Mouse (Mus musculus): Measurements from ENCODE around the gene Cdc42ep1. TPM values are rescaled to one million over a fixed set of nuclear protein-coding genes. Genes with fewer than 3 reads are reported as not detected.

The Cdc42ep1 gene
- polyA plus RNA-seq, 1 experiment from 2014 or later = 13.1 TPM

- no peaks in the 10 kb centered on the region; the same call in 1 of the 2 replicates for H3K36me3 ChIP-seq (ENCODE audit: control insufficient read depth, insufficient read depth)
- 26% methylated on average over 4 of the region's 4 CpGs for WGBS (ENCODE audit: insufficient replicate concordance)
- no peaks in the 10 kb centered on the region for H3K27me3 ChIP-seq (ENCODE audit: control insufficient read depth, insufficient read depth, low read depth, low read length)
- H3K9ac ChIP-seq (ENCODE audit: low read depth, low read length) = no peak overlapping the region
- H3K4me3 ChIP-seq (ENCODE audit: low read depth, low read length) = no peak overlapping the region
- H3K4me2 ChIP-seq (ENCODE audit: low read depth, low read length) = peak overlapping the region; percentile 24
- H3K4me1 ChIP-seq (ENCODE audit: control insufficient read depth, low read depth, low read length) = peaks cover 80% of the 10 kb centered on the region
- no peaks in the 10 kb centered on the region for H3K9me3 ChIP-seq (replicated peaks; ENCODE audit: control insufficient read depth, low read length)
- peak overlapping the region; percentile 61 for H3K27ac ChIP-seq (ENCODE audit: low read length)
- ATAC-seq (ENCODE audit: low read depth) = no peak
Measured at GRCm38 (mm10) chr15:78897488-78897887, 55.1 kb downstream of the Cdc42ep1 start.

- WGBS (ENCODE audit: insufficient replicate concordance) = 18% methylated on average over 6 of the region's 6 CpGs
- Histone ChIP-seq H3K9me3 (replicated peaks; ENCODE audit: control insufficient read depth, low read length) (no peaks in the 10 kb centered on the region), H3K36me3 (ENCODE audit: control insufficient read depth, insufficient read depth) (peaks cover 2% of the 10 kb centered on the region; the same call in 1 of the 2 replicates), H3K27ac (ENCODE audit: low read length) (peak overlapping the region; percentile 61), H3K4me3 (ENCODE audit: low read depth, low read length) (peak overlapping the region; percentile 77), H3K4me2 (ENCODE audit: low read depth, low read length) (peak overlapping the region; percentile 81), H3K9ac (ENCODE audit: low read depth, low read length) (peak overlapping the region; percentile 42), H3K27me3 (ENCODE audit: control insufficient read depth, insufficient read depth, low read depth, low read length) (no peaks in the 10 kb centered on the region), H3K4me1 (ENCODE audit: control insufficient read depth, low read depth, low read length) (peaks cover 79% of the 10 kb centered on the region)
- ATAC-seq (ENCODE audit: low read depth) = no peak
Measured at GRCm38 (mm10) chr15:78898507-78899001, 56.1 kb downstream of the Cdc42ep1 start.

GRCm38 (mm10) chr15:78899409-78899739 is 57.0 kb downstream of the Cdc42ep1 start, which contains the start of gene Gm49510:
Gene Gm49510, plus strand, starts transcription at chr15:78899667.
- H3K4me1 ChIP-seq (ENCODE audit: control insufficient read depth, low read depth, low read length) = peaks cover 73% of the 10 kb centered on the region
- H3K4me3 ChIP-seq (ENCODE audit: low read depth, low read length) = peak within 1 kb of the TSS; percentile 77
- H3K27me3 ChIP-seq (ENCODE audit: control insufficient read depth, insufficient read depth, low read depth, low read length) = no peaks in the 10 kb centered on the region
- no peaks in the 10 kb centered on the region for H3K9me3 ChIP-seq (replicated peaks; ENCODE audit: control insufficient read depth, low read length)
- ATAC-seq (ENCODE audit: low read depth) = no peak
- peaks cover 4% of the 10 kb centered on the region; the same call in 1 of the 2 replicates for H3K36me3 ChIP-seq (ENCODE audit: control insufficient read depth, insufficient read depth)
- H3K9ac ChIP-seq (ENCODE audit: low read depth, low read length) = peak within 1 kb of the TSS; percentile 77
- 2% methylated on average over 20 of the region's 20 CpGs for WGBS (ENCODE audit: insufficient replicate concordance)
- H3K4me2 ChIP-seq (ENCODE audit: low read depth, low read length) = peak within 1 kb of the TSS; percentile 81
- peak within 1 kb of the TSS; percentile 70 for H3K27ac ChIP-seq (ENCODE audit: low read length)

- Histone ChIP-seq H3K36me3 (ENCODE audit: control insufficient read depth, insufficient read depth) (peaks cover 4% of the 10 kb centered on the region; the same call in 1 of the 2 replicates), H3K4me1 (ENCODE audit: control insufficient read depth, low read depth, low read length) (peaks cover 67% of the 10 kb centered on the region), H3K27ac (ENCODE audit: low read length) (peak within 1 kb of the TSS; percentile 70), H3K4me2 (ENCODE audit: low read depth, low read length) (peak within 1 kb of the TSS; percentile 81), H3K9me3 (replicated peaks; ENCODE audit: control insufficient read depth, low read length) (no peaks in the 10 kb centered on the region), H3K4me3 (ENCODE audit: low read depth, low read length) (peak within 1 kb of the TSS; percentile 77), H3K27me3 (ENCODE audit: control insufficient read depth, insufficient read depth, low read depth, low read length) (no peaks in the 10 kb centered on the region), H3K9ac (ENCODE audit: low read depth, low read length) (peak within 1 kb of the TSS; percentile 77)
- ATAC-seq (ENCODE audit: low read depth) = peak; percentile 63
- WGBS (ENCODE audit: insufficient replicate concordance) = under 1% methylated on average over 47 of the region's 47 CpGs
Measured at GRCm38 (mm10) chr15:78899740-78900584, 57.5 kb downstream of the Cdc42ep1 start, which contains the start of gene Sh3bp1. Gene Sh3bp1, plus strand, starts transcription at chr15:78899768.

Small RNAs within 50 kb of the gene (microRNA-seq; reads per million reads assigned to microRNA genes)
- gene Mir6955 = 0.98 reads per million

Other genes with a start within 250 kb of the Cdc42ep1 start
- gene Cyth4, start 245.6 kb upstream of the Cdc42ep1 start, polyA plus RNA-seq (2015; fragmentation: Nextera tagmentation; extraction: Ambion mirVana) = 12.5 and 13.5 TPM in 2 replicates
- gene Elfn2, start 123.9 kb upstream of the Cdc42ep1 start, polyA plus RNA-seq (2015; fragmentation: Nextera tagmentation; extraction: Ambion mirVana) = not detected in 2 replicates
- gene Mfng, start 69.1 kb upstream of the Cdc42ep1 start, polyA plus RNA-seq (2015; fragmentation: Nextera tagmentation; extraction: Ambion mirVana) = 4.5 and 5.4 TPM in 2 replicates
- gene Card10, start 39.6 kb upstream of the Cdc42ep1 start, polyA plus RNA-seq (2015; fragmentation: Nextera tagmentation; extraction: Ambion mirVana) = 1.8 and 2.1 TPM in 2 replicates
- 9.1 and 15.8 TPM in 2 replicates for gene Lgals2, start 12.9 kb downstream of the Cdc42ep1 start, polyA plus RNA-seq (2015; fragmentation: Nextera tagmentation; extraction: Ambion mirVana)
- gene Gga1, start 34.6 kb downstream of the Cdc42ep1 start, polyA plus RNA-seq (2015; fragmentation: Nextera tagmentation; extraction: Ambion mirVana) = 18.6 and 19.6 TPM in 2 replicates
- 0.18 and 0.22 TPM in 2 replicates for gene Gm49510, start 57.0 kb downstream of the Cdc42ep1 start, polyA plus RNA-seq (2015; fragmentation: Nextera tagmentation; extraction: Ambion mirVana)
- gene Sh3bp1, start 57.1 kb downstream of the Cdc42ep1 start, polyA plus RNA-seq (2015; fragmentation: Nextera tagmentation; extraction: Ambion mirVana) = 13.1 and 14.2 TPM in 2 replicates
- 2.7 and 3.1 TPM in 2 replicates for gene Pdxp, start 71.3 kb downstream of the Cdc42ep1 start, polyA plus RNA-seq (2015; fragmentation: Nextera tagmentation; extraction: Ambion mirVana)
- gene Lgals1, start 84.1 kb downstream of the Cdc42ep1 start, polyA plus RNA-seq (2015; fragmentation: Nextera tagmentation; extraction: Ambion mirVana) = 295 and 318 TPM in 2 replicates
- gene Nol12, start 92.3 kb downstream of the Cdc42ep1 start, polyA plus RNA-seq (2015; fragmentation: Nextera tagmentation; extraction: Ambion mirVana) = 24.0 and 25.1 TPM in 2 replicates
- 18.0 and 20.8 TPM in 2 replicates for gene Triobp, start 105.1 kb downstream of the Cdc42ep1 start, polyA plus RNA-seq (2015; fragmentation: Nextera tagmentation; extraction: Ambion mirVana)
- 134 and 136 TPM in 2 replicates for gene H1f0, start 185.8 kb downstream of the Cdc42ep1 start, polyA plus RNA-seq (2015; fragmentation: Nextera tagmentation; extraction: Ambion mirVana)
- 0.20 TPM in 1 of 2 replicates, not detected in the other for gene Galr3, start 199.3 kb downstream of the Cdc42ep1 start, polyA plus RNA-seq (2015; fragmentation: Nextera tagmentation; extraction: Ambion mirVana)
- gene Ankrd54, start 220.3 kb downstream of the Cdc42ep1 start, polyA plus RNA-seq (2015; fragmentation: Nextera tagmentation; extraction: Ambion mirVana) = 36.7 and 40.9 TPM in 2 replicates
- 107 and 109 TPM in 2 replicates for gene Eif3l, start 232.6 kb downstream of the Cdc42ep1 start, polyA plus RNA-seq (2015; fragmentation: Nextera tagmentation; extraction: Ambion mirVana)

Data from liver, embryonic 16.5 days (tissue).